Mouse (Mus musculus): ENCODE measurements at regions not wholly inside any gene's neighbourhood (a gene's known extent, or its start where the extent isn't known, plus 50 kb on each side); places are given as distances from the start of the nearest gene placed in this dataset.

DNA sequence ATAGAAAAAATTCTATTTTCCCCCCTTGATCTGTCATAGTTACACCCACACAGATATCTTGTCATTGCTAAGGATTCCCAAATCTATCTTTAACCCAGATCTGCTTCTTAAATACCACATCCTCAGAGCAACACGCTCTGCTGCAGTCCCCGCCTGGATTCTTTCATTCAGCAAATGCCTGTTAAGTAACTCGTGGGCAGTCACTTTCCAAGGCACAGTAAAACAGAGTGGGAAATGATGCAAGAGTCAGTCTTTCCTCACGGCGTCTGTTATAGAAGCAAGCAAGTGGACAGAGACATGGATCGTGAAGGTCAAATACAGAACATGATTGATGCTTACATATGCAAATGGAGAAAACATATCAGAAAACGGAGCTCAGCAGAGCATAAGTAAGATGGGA lies 508.5 kb upstream of the Gm26657 start:
- TF ChIP-seq GATA1 (IDR thresholded peaks at IDR 0.05; ENCODE audit: borderline replicate concordance, low read length) (no peak), FLI1 (IDR thresholded peaks at IDR 0.05; ENCODE audit: low read length) (no peak)
